Mouse (Mus musculus): ENCODE results near the gene Rasgef1b.

Gene Rasgef1b

GRCm38 (mm10) chr5:99402784-99403183, 326.1 kb downstream of the Rasgef1b start:
- no peak for DNase-seq (ENCODE audit: low read depth, low spot score)

GRCm38 (mm10) chr5:99402297-99402696, 326.6 kb downstream of the Rasgef1b start:
- no peak for DNase-seq (ENCODE audit: low read depth, low spot score)

- DNase-seq (ENCODE audit: low read depth, low spot score): peak; percentile 24
Observed at GRCm38 (mm10) chr5:99399855-99400626, 328.8 kb downstream of the Rasgef1b start.

- DNase-seq (ENCODE audit: low read depth, low spot score): peak; percentile 19
Observed at GRCm38 (mm10) chr5:99398472-99399070, 330.3 kb downstream of the Rasgef1b start.

GRCm38 (mm10) chr5:99394578-99394977, 334.3 kb downstream of the Rasgef1b start:
- DNase-seq (ENCODE audit: low read depth, low spot score): no peak

GRCm38 (mm10) chr5:99391525-99391924, 337.3 kb downstream of the Rasgef1b start:
- DNase-seq (ENCODE audit: low read depth, low spot score): no peak

GRCm38 (mm10) chr5:99390776-99391175, 338.1 kb downstream of the Rasgef1b start:
- no peak for DNase-seq (ENCODE audit: low read depth, low spot score)

- no peak for DNase-seq (ENCODE audit: low read depth, low spot score)
Observed at GRCm38 (mm10) chr5:99390314-99390713, 338.6 kb downstream of the Rasgef1b start.

- no peak for DNase-seq (ENCODE audit: low read depth, low spot score)
Observed at GRCm38 (mm10) chr5:99388585-99389250, 340.1 kb downstream of the Rasgef1b start.

- DNase-seq (ENCODE audit: low read depth, low spot score): no peak
Observed at GRCm38 (mm10) chr5:99388131-99388530, 340.7 kb downstream of the Rasgef1b start.

- DNase-seq (ENCODE audit: low read depth, low spot score): no peak
Observed at GRCm38 (mm10) chr5:99387185-99387981, 341.5 kb downstream of the Rasgef1b start.

- no peak for DNase-seq (ENCODE audit: low read depth, low spot score)
Observed at GRCm38 (mm10) chr5:99386246-99386845, 342.5 kb downstream of the Rasgef1b start.

GRCm38 (mm10) chr5:99385737-99386136, 343.1 kb downstream of the Rasgef1b start:
- DNase-seq (ENCODE audit: low read depth, low spot score): no peak

- DNase-seq (ENCODE audit: low read depth, low spot score): no peak
Observed at GRCm38 (mm10) chr5:99385090-99385489, 343.8 kb downstream of the Rasgef1b start.

- no peak for DNase-seq (ENCODE audit: low read depth, low spot score)
Observed at GRCm38 (mm10) chr5:99383783-99384281, 345.0 kb downstream of the Rasgef1b start.

GRCm38 (mm10) chr5:99382786-99383185, 346.1 kb downstream of the Rasgef1b start:
- DNase-seq (ENCODE audit: low read depth, low spot score): no peak

- DNase-seq (ENCODE audit: low read depth, low spot score): no peak
Observed at GRCm38 (mm10) chr5:99381639-99382038, 347.2 kb downstream of the Rasgef1b start.

GRCm38 (mm10) chr5:99380882-99381281, 348.0 kb downstream of the Rasgef1b start:
- DNase-seq (ENCODE audit: low read depth, low spot score): no peak

GRCm38 (mm10) chr5:99380166-99380565, 348.7 kb downstream of the Rasgef1b start:
- DNase-seq (ENCODE audit: low read depth, low spot score): no peak

- peak; percentile 69 for DNase-seq (ENCODE audit: low read depth, low spot score)
Observed at GRCm38 (mm10) chr5:99378437-99379226, 350.2 kb downstream of the Rasgef1b start.
